Comparison of ENCODE assay signal across 10 mouse cellular contexts in the genomic region with DNA sequence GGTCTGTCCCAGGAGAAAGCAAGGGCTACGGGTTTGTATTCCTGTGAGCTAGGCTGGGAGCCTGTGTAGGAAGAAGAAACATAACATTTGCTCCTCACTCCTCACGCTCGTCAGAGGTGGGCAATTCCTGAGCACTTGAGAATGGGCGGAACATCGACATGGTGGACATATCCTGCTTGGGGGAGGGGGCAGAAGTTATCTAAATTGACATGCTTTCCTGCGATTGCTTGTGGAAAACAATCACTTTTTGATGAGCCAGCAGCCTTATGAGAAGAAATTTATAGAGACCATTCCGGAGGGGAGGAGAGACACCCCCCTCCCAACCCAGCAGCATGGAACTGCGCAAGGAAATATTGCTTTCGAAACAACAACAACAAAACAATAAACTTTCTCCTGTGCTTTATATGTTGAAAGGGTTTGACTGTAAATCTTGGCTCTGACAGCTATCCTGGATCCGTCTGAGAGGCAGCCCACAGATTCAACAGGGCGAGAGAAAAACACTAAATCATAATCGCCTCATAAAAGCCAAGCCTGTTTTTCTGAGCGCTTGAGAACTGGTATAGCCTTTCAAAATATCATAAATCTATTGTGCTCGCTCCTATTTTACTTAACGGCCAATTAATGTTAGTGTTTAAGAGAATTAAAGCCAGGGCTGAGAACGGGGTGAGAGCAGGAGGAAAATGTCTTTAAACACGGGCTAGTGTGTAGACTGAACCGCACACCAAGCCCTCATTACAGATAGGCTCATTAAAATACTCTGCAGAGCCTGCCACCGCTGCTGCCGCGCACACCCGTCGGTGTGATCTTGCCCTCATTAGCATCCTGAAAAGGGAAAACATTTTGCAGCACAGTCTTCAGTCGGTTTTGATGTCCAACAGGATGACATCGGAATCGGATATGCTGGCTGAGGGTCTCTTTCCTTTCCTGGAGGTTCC.
A peak's percentile ranks its signal among the peaks of the same experiment; 100 is the strongest.
DNase-seq lines count a peak whose midpoint lies in the region; ATAC-seq and TF ChIP-seq lines count a peak whose summit lies in the region.
"Had no signal": no experiment of that assay in that cellular context is flagged by ENCODE, and none has a peak within 500 bp of the region (broad histone marks: within the 10 kb centered on the region; RNA-seq: fewer than 3 reads in every experiment).

No protein-coding gene starts in this region.

- 0 out of 2 replicates have a peak, but pooled peaks cover 9% of the 10 kb centered on the region for H3K27me3 ChIP-seq in limb, embryonic 12.5 days

- peaks cover 20% of the 10 kb centered on the region for H3K4me1 ChIP-seq in limb, embryonic 12.5 days (replicated peaks)

- peak overlapping the region; percentile 77 for H3K27ac ChIP-seq in gastrocnemius, adult 2 months
- H3K27ac ChIP-seq in limb, embryonic 12.5 days, result 0 out of 2 replicates have a peak overlapping the region, but pooled peaks have one; percentile 7
- H3K27ac ChIP-seq: liver, embryonic 15.5 days had no signal

- no peak overlapping the region for H3K9ac ChIP-seq in limb, embryonic 12.5 days (replicated peaks)
- H3K9ac ChIP-seq: liver, embryonic 15.5 days had no signal

- 8% methylated on average over 26 of the region's 26 CpGs for WGBS in limb, embryonic 12.5 days

- no peaks in the 10 kb centered on the region for H3K36me3 ChIP-seq in limb, embryonic 12.5 days
- H3K36me3 ChIP-seq: liver, embryonic 15.5 days had no signal

- TF ChIP-seq POLR2A in brain, embryonic 14.5 days (IDR thresholded peaks at IDR 0.05; ENCODE audit: borderline replicate concordance, extremely low read depth, insufficient read depth, insufficient read length, poor library complexity, severe bottlenecking), result no peak

- peak; percentile 77; the same call in 1 of the 2 replicates for ATAC-seq in limb, embryonic 12.5 days (ENCODE audit: insufficient number of reproducible peaks, insufficient read depth, low FRiP score, low TSS enrichment, low read depth)

- no peak for TF ChIP-seq CTCF in gastrocnemius, adult 2 months (IDR thresholded peaks at IDR 0.05)
- TF ChIP-seq CTCF in brain, embryonic 14.5 days (IDR thresholded peaks at IDR 0.05; ENCODE audit: borderline replicate concordance, extremely low read depth, insufficient read depth, insufficient read length), result no peak

- no peaks in the 10 kb centered on the region for H3K9me3 ChIP-seq in limb, embryonic 12.5 days
- H3K9me3 ChIP-seq: liver, embryonic 15.5 days had no signal

- intact Hi-C loops in gastrocnemius, adult 2 months (cut with DNase I), result no loop called here
- intact Hi-C loops in heart, postnatal 14 days (cut with DNase I), result no loop called here

- peak overlapping the region; percentile 57 for H3K4me2 ChIP-seq in limb, embryonic 12.5 days
- H3K4me2 ChIP-seq: liver, embryonic 15.5 days had no signal

- no peak for DNase-seq in gastrocnemius, adult 2 months
- DNase-seq in gastrocnemius, adult 8-10 months (ENCODE audit: low spot score in 2 of 2), result no peak
- peak; percentile 85 for DNase-seq in brain, embryonic 14.5 days (ENCODE audit: low read depth)
- DNase-seq in heart, postnatal 14 days, result peak; percentile 24 to 35
- DNase-seq in urinary bladder, postnatal 36 days (ENCODE audit: low spot score in 2 of 2), result no peak
- no peak for DNase-seq in frontal cortex, postnatal 25 days (ENCODE audit: low spot score in 2 of 2)
- DNase-seq in right cerebral cortex, postnatal 14 days, result no peak

- peak overlapping the region; percentile 54 for H3K4me3 ChIP-seq in gastrocnemius, adult 2 months
- peak overlapping the region; percentile 27 for H3K4me3 ChIP-seq in limb, embryonic 12.5 days (replicated peaks)
- H3K4me3 ChIP-seq: erythroblast, embryonic 14.5 days; liver, embryonic 15.5 days had no signal

Comparison
In these comparisons a context has a peak if more than half of its experiments do, and no peak if none do; other contexts are left out.
1. DNase-seq: peak in brain, embryonic 14.5 days (single experiment) and heart, postnatal 14 days (2 of 2); none in gastrocnemius, adult 2 months (single experiment), gastrocnemius, adult 8-10 months (0 of 2), urinary bladder, postnatal 36 days (0 of 2), frontal cortex, postnatal 25 days (0 of 2) and right cerebral cortex, postnatal 14 days (single experiment).